Mouse (Mus musculus) layer of hippocampus, postnatal 25 days (tissue): Measurements from ENCODE around the gene Papss2. TPM values are rescaled to one million over a fixed set of nuclear protein-coding genes. Genes with fewer than 3 reads are reported as not detected.
A peak's percentile ranks its signal among the peaks of the same experiment; 100 is the strongest.

Source experiments
- DNase-seq, 2 experiments: peaks; one replicate each; pipeline ENCODE4 v3.0.0; 2022; ENCODE audit warnings: mixed read lengths in 2 of 2, low spot score in 1 of 2; ENCODE audit errors: extremely low spot score in 1 of 2
- total RNA-seq, 2 experiments: library from RNA; stranded (reverse); gene quantifications; 2 replicates each; pipeline ENCODE4 v1.2.3; 2021

Gene Papss2
- total RNA-seq, 2 experiments from 2014 or later, result 12.1 to 13.8 TPM

- DNase-seq, result no peak
Measured at GRCm38 (mm10) chr19:32689724-32690123, 94.1 kb downstream of the Papss2 start.

GRCm38 (mm10) chr19:32696674-32697073, 101.1 kb downstream of the Papss2 start:
- DNase-seq, result no peak

- DNase-seq, result no peak
Measured at GRCm38 (mm10) chr19:32702191-32702590, 106.6 kb downstream of the Papss2 start.

GRCm38 (mm10) chr19:32708996-32709395, 113.4 kb downstream of the Papss2 start:
- DNase-seq, result no peak

- DNase-seq, result no peak
Measured at GRCm38 (mm10) chr19:32710288-32710687, 114.7 kb downstream of the Papss2 start.

GRCm38 (mm10) chr19:32711761-32712541, 116.4 kb downstream of the Papss2 start:
- peak; percentile 92 to 96 for DNase-seq

GRCm38 (mm10) chr19:32712588-32713042, 117.0 kb downstream of the Papss2 start:
- peak in 1 of 2 experiments; percentile 52 for DNase-seq

- no peak for DNase-seq
Measured at GRCm38 (mm10) chr19:32713471-32713870, 117.9 kb downstream of the Papss2 start.

GRCm38 (mm10) chr19:32715201-32715600, 119.6 kb downstream of the Papss2 start:
- peak; percentile 34 to 66 for DNase-seq

- no peak for DNase-seq
Measured at GRCm38 (mm10) chr19:32715681-32716080, 120.1 kb downstream of the Papss2 start.

Other genes starting within 250 kb of the Papss2 start
- gene Sgms1, start 206.1 kb upstream of the Papss2 start, total RNA-seq, result 10 to 100 TPM; 37.0 to 45.7 TPM
- gene Rpl9-ps6, start 129.2 kb upstream of the Papss2 start, total RNA-seq, result 10 to 100 TPM; 23.8 to 33.2 TPM
- gene Minpp1, start 110.0 kb upstream of the Papss2 start, total RNA-seq, result 10 to 100 TPM; 60.0 to 62.7 TPM
- gene Atad1, start 144.0 kb downstream of the Papss2 start, total RNA-seq, result 100 to 1,000 TPM in 1 of 2 experiments, 10 to 100 TPM in 1; 97.1 to 105 TPM
- 100 to 1,000 TPM; 111 to 117 TPM for gene Pten, start 161.7 kb downstream of the Papss2 start, total RNA-seq